Comparison of ENCODE assay signal across 8 mouse cellular contexts in the genomic region with DNA sequence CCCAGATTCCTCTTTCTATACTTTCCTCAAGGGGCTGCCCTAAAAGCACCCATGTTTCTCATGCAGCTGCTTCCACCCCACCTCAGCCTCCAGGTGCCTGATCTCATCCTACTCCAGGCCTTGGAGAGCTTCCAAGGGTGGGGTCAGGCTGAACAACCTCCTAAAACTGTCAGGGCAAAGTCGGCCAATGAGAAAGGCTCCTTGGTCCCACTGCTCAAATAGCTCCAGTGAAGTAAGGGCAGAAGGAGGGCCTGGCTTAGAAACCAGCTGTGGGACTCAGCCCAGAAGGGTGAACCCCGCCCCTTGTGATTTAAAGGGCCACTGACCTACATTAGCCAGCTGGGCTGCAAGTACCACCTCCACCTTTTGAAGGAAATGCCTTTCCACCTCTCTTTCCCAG. TPM values are rescaled to one million over a fixed set of nuclear protein-coding genes. Genes with fewer than 3 reads are reported as not detected.
DNase-seq lines count a peak whose midpoint lies in the region; ATAC-seq and TF ChIP-seq lines count a peak whose summit lies in the region.
"Had no signal": no experiment of that assay in that cellular context is flagged by ENCODE, and none has a peak within 500 bp of the region (broad histone marks: within the 10 kb centered on the region; RNA-seq: fewer than 3 reads in every experiment).

No protein-coding gene starts in this region.

- TF ChIP-seq CTCF in MEL (IDR thresholded peaks at IDR 0.05 in 2 of 3, conservative IDR thresholded peaks at IDR 0.05 in 1 of 3; ENCODE audit: control insufficient read depth in 1 of 3, insufficient read depth in 1 of 3, low read depth in 2 of 3, low read length in 3 of 3, poor library complexity in 1 of 3, severe bottlenecking in 1 of 3) = no peak
- no peak for TF ChIP-seq CTCF in kidney, postnatal 0 days (IDR thresholded peaks at IDR 0.05; ENCODE audit: low read depth)

- no peak overlapping the region for H3K27ac ChIP-seq in MEL (ENCODE audit: control insufficient read depth, low read depth, low read length)
- H3K27ac ChIP-seq in kidney, postnatal 0 days = peak overlapping the region; percentile 39; the same call in 1 of the 2 replicates

- H3K36me3 ChIP-seq in MEL (ENCODE audit: control insufficient read depth in 1 of 2, insufficient read depth in 2 of 2, low read length in 2 of 2) = peaks cover 0 to 6% of the 10 kb centered on the region in 2 experiments
- H3K36me3 ChIP-seq in kidney, postnatal 0 days (ENCODE audit: insufficient read depth, low read length) = peaks cover 8% of the 10 kb centered on the region; the same call in 1 of the 2 replicates

- 6% methylated on average over 2 of the region's 2 CpGs for WGBS in kidney, postnatal 0 days

- no peaks in the 10 kb centered on the region for H3K9me3 ChIP-seq in MEL (replicated peaks; ENCODE audit: insufficient read depth, low read length)
- H3K9me3 ChIP-seq in kidney, postnatal 0 days (replicated peaks; ENCODE audit: low read length) = no peaks in the 10 kb centered on the region

- no peak overlapping the region for H3K9ac ChIP-seq in MEL (ENCODE audit: control insufficient read depth, low read depth, low read length, poor library complexity, severe bottlenecking)
- H3K9ac ChIP-seq in kidney, postnatal 0 days (ENCODE audit: low read depth, low read length) = no peak overlapping the region

- H3K79me2 ChIP-seq in MEL (ENCODE audit: control insufficient read depth, insufficient read depth, low read length, poor library complexity) = peaks cover 3% of the 10 kb centered on the region; the same call in 1 of the 2 replicates

- H3K4me2 ChIP-seq in kidney, postnatal 0 days (ENCODE audit: low read length) = no peak overlapping the region; the same call in 1 of the 2 replicates

- peaks cover 0 to 4% of the 10 kb centered on the region in 2 experiments; a peak in 1 of 4 replicates for H3K4me1 ChIP-seq in MEL (ENCODE audit: control insufficient read depth in 1 of 2, insufficient read depth in 2 of 2, low read length in 2 of 2)
- H3K4me1 ChIP-seq in kidney, postnatal 0 days (replicated peaks; ENCODE audit: insufficient read depth, low read length) = peaks cover 3% of the 10 kb centered on the region; the same call in 1 of the 2 replicates

- peak; percentile 53 for ATAC-seq in kidney, postnatal 0 days (replicated peaks; ENCODE audit: low FRiP score, low read depth)

- no peak for TF ChIP-seq POLR2A in MEL (IDR thresholded peaks at IDR 0.05; ENCODE audit: control insufficient read depth in 1 of 2, insufficient read depth in 1 of 2, low read depth in 1 of 2, low read length in 2 of 2, poor library complexity in 1 of 2)

- DNase-seq in MEL (ENCODE audit: low read depth, low spot score) = peak; percentile 79
- peak; percentile 87 for DNase-seq in adipocyte (ENCODE audit: low spot score)
- DNase-seq in heart, adult 18-20 months = peak; percentile 86 to 91
- peak; percentile 88 for DNase-seq in kidney, postnatal 0 days (ENCODE audit: low spot score)
- DNase-seq in lung, postnatal 14 days = peak; percentile 81
- DNase-seq in cerebellum, adult 18-20 months = no peak
- no peak for DNase-seq in embryo, embryonic 9.5 days (ENCODE audit: extremely low spot score)

- no peak overlapping the region for H3K4me3 ChIP-seq in MEL (ENCODE audit: control insufficient read depth in 1 of 2, insufficient read depth in 1 of 2, low read depth in 2 of 2, low read length in 2 of 2)
- no peak overlapping the region for H3K4me3 ChIP-seq in kidney, postnatal 0 days (replicated peaks; ENCODE audit: low read depth, low read length)

- TF ChIP-seq EP300 in MEL (IDR thresholded peaks at IDR 0.05; ENCODE audit: low read depth in 1 of 2, low read length in 2 of 2) = no peak

- TF ChIP-seq RAD21 in MEL (IDR thresholded peaks at IDR 0.05; ENCODE audit: low read depth, low read length) = no peak

- no peaks in the 10 kb centered on the region for H3K27me3 ChIP-seq in MEL (ENCODE audit: control insufficient read depth in 1 of 2, insufficient read depth in 2 of 2, low read length in 2 of 2)
- H3K27me3 ChIP-seq in kidney, postnatal 0 days (ENCODE audit: insufficient read depth, low read length) = no peaks in the 10 kb centered on the region

TF ChIP-seq in MEL, 35 proteins besides CTCF, POLR2A, EP300 and RAD21:
- TF ChIP-seq UBTF (IDR thresholded peaks at IDR 0.05; ENCODE audit: borderline replicate concordance, insufficient read depth, low read depth, low read length) (no peak), USF2 (IDR thresholded peaks at IDR 0.05; ENCODE audit: borderline replicate concordance in 1 of 2, insufficient read depth in 1 of 2, low read depth in 1 of 2, low read length in 2 of 2) (no peak), ETS1 (IDR thresholded peaks at IDR 0.05; ENCODE audit: low read depth, low read length) (0 out of 2 replicates have a peak, but pooled peaks have one; percentile 32), MEF2A (IDR thresholded peaks at IDR 0.05; ENCODE audit: extremely low read depth, insufficient replicate concordance, low read depth, low read length, poor library complexity, severe bottlenecking) (no peak), ZNF384 (IDR thresholded peaks at IDR 0.05; ENCODE audit: low read depth, low read length) (no peak), MYC (IDR thresholded peaks at IDR 0.05; ENCODE audit: low read depth, low read length) (no peak), NRF1 (IDR thresholded peaks at IDR 0.05; ENCODE audit: insufficient read depth, low read depth, low read length, poor library complexity, severe bottlenecking) (no peak), SIN3A (IDR thresholded peaks at IDR 0.05; ENCODE audit: low read length) (peak; percentile 70)

RNA-seq across cellular contexts. Expression of a gene that starts 9.6 kb away (rescaled TPM):
- total RNA-seq in MEL (2012; rRNA removed) = 0.16 and 0.23 TPM in 2 replicates
- polyA plus RNA-seq in MEL (2012; ENCODE audit: insufficient read depth in 1 of 2, insufficient read length in 2 of 2, low read depth in 1 of 2, low replicate concordance in 2 of 2, missing spikeins in 1 of 2) = under 1 TPM in 1 of 2 experiments, not detected in 1; 0.60 TPM
- total RNA-seq in heart, adult 18-20 months (2021) = not detected
- polyA plus RNA-seq in kidney, postnatal 0 days (2015; fragmentation: Nextera tagmentation; extraction: Ambion mirVana) = 0.32 and 0.33 TPM in 2 replicates
- total RNA-seq: hematopoietic stem cell, adult 5-6 weeks had no signal

RNA-seq across cellular contexts. Expression of a gene that starts 12.4 kb away (rescaled TPM):
- 60.6 and 63.2 TPM in 2 replicates for total RNA-seq in MEL (2012; rRNA removed)
- polyA plus RNA-seq in MEL (2012; ENCODE audit: insufficient read depth in 1 of 2, insufficient read length in 2 of 2, low read depth in 1 of 2, low replicate concordance in 2 of 2, missing spikeins in 1 of 2) = 100 to 1,000 TPM in 1 of 2 experiments, 10 to 100 TPM in 1; 77.3 to 113 TPM
- total RNA-seq in heart, adult 18-20 months (2021) = 100 to 1,000 TPM; 134 to 144 TPM
- 14.3 and 15.0 TPM in 2 replicates for polyA plus RNA-seq in kidney, postnatal 0 days (2015; fragmentation: Nextera tagmentation; extraction: Ambion mirVana)

RNA-seq across cellular contexts. Expression of a gene that starts 15.7 kb away (rescaled TPM):
- total RNA-seq in MEL (2012; rRNA removed) = 29.6 and 35.9 TPM in 2 replicates
- 10 to 100 TPM in 1 of 2 experiments, not detected in 1; 60.2 TPM for polyA plus RNA-seq in MEL (2012; ENCODE audit: insufficient read depth in 1 of 2, insufficient read length in 2 of 2, low read depth in 1 of 2, low replicate concordance in 2 of 2, missing spikeins in 1 of 2)
- total RNA-seq in heart, adult 18-20 months (2021) = 10 to 100 TPM; 21.6 to 26.0 TPM
- 91.0 and 92.7 TPM in 2 replicates for polyA plus RNA-seq in kidney, postnatal 0 days (2015; fragmentation: Nextera tagmentation; extraction: Ambion mirVana)

RNA-seq across cellular contexts. Expression of a gene that starts 25.0 kb away (rescaled TPM):
- 25.3 and 26.8 TPM in 2 replicates for total RNA-seq in MEL (2012; rRNA removed)
- 10 to 100 TPM in 1 of 2 experiments, not detected in 1; 76.4 TPM for polyA plus RNA-seq in MEL (2012; ENCODE audit: insufficient read depth in 1 of 2, insufficient read length in 2 of 2, low read depth in 1 of 2, low replicate concordance in 2 of 2, missing spikeins in 1 of 2)
- 10 to 100 TPM; 17.3 to 18.4 TPM for total RNA-seq in heart, adult 18-20 months (2021)
- polyA plus RNA-seq in kidney, postnatal 0 days (2015; fragmentation: Nextera tagmentation; extraction: Ambion mirVana) = 14.8 and 15.0 TPM in 2 replicates

RNA-seq across cellular contexts. Expression of a gene that starts 25.2 kb away (rescaled TPM):
- 17.9 and 22.5 TPM in 2 replicates for total RNA-seq in MEL (2012; rRNA removed)
- 10 to 100 TPM in 1 of 2 experiments, not detected in 1; 38.3 TPM for polyA plus RNA-seq in MEL (2012; ENCODE audit: insufficient read depth in 1 of 2, insufficient read length in 2 of 2, low read depth in 1 of 2, low replicate concordance in 2 of 2, missing spikeins in 1 of 2)
- total RNA-seq in heart, adult 18-20 months (2021) = 10 to 100 TPM; 21.5 to 25.2 TPM
- polyA plus RNA-seq in kidney, postnatal 0 days (2015; fragmentation: Nextera tagmentation; extraction: Ambion mirVana) = 35.4 and 39.8 TPM in 2 replicates

Comparison
In these comparisons a context has a peak if more than half of its experiments do, and no peak if none do; other contexts are left out.
1. DNase-seq: peak in MEL (single experiment), adipocyte (single experiment), heart, adult 18-20 months (2 of 2), kidney, postnatal 0 days (single experiment) and lung, postnatal 14 days (single experiment); none in cerebellum, adult 18-20 months (0 of 2) and embryo, embryonic 9.5 days (single experiment).